Comparison of ENCODE assay signal across 9 mouse cellular contexts in the genomic region with DNA sequence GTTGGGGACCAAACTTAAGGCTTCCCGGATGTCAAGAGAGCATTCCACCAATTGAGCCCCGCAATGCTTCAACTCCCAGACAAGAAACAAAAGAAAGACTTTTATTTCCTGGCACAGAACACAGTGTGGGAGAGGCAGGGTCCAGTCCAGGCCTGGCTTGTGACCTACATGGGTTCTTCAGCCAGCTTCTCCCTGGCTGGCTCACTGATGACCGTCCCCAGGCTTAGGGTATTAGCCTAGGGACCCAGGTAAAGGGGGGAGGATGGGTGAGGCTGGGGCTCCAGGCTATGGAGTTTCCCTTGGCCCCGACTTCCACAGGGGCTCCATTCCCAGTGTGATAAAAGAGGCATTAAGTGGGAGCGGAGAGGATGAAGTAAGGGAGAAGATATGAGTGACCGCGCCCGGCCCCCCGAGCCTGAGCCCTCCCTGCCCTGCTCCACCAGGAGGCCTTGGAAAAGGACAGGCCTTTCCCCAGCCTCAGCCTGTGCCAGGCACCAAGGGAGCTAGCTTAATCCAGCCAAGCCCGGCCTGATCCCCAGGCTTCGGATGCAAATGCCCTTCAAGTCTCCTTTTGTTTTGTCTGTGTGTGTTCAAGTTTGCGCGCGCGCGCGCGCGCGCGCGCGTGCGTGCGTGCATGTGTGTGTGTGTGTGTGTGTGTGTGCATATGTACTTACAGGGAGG. TPM values are rescaled to one million over a fixed set of nuclear protein-coding genes. Genes with fewer than 3 reads are reported as not detected.
DNase-seq lines count a peak whose midpoint lies in the region; ATAC-seq and TF ChIP-seq lines count a peak whose summit lies in the region.
"Had no signal": no experiment of that assay in that cellular context is flagged by ENCODE, and none has a peak within 500 bp of the region (broad histone marks: within the 10 kb centered on the region; RNA-seq: fewer than 3 reads in every experiment).

No protein-coding gene starts in this region.

- H3K9ac ChIP-seq in forebrain, embryonic 15.5 days (replicated peaks), result no peak overlapping the region; the same call in 1 of the 2 replicates
- peak overlapping the region; percentile 53 for H3K9ac ChIP-seq in hindbrain, embryonic 16.5 days (ENCODE audit: low read depth, low read length)

- no peak overlapping the region for H3K27ac ChIP-seq in forebrain, embryonic 15.5 days (replicated peaks)
- peak overlapping the region; percentile 67 for H3K27ac ChIP-seq in hindbrain, embryonic 16.5 days (ENCODE audit: low read depth, low read length)

- WGBS in forebrain, embryonic 15.5 days, result 18% methylated on average over 25 of the region's 25 CpGs
- 45% methylated on average over 25 of the region's 25 CpGs for WGBS in hindbrain, embryonic 16.5 days

- peak; percentile 56 to 68 for DNase-seq in cerebellum, postnatal 10 days
- no peak for DNase-seq in cerebellum, adult 18-20 months
- DNase-seq in right cerebral cortex, postnatal 36 days (ENCODE audit: low spot score in 2 of 2), result no peak

- ATAC-seq in forebrain, embryonic 15.5 days (replicated peaks), result 0 out of 2 replicates have a peak, but pooled peaks have one; percentile 48
- peak; percentile 67; the same call in 1 of the 2 replicates for ATAC-seq in hindbrain, embryonic 16.5 days
- ATAC-seq in megakaryocyte, adult 5-6 weeks (ENCODE audit: poor library complexity, severe bottlenecking), result no peak
- no peak for ATAC-seq in cerebellum, adult (ENCODE audit: insufficient number of reproducible peaks, low FRiP score, low TSS enrichment)

- peaks cover 16% of the 10 kb centered on the region; the same call in 1 of the 2 replicates for H3K27me3 ChIP-seq in E14TG2a.4 (ENCODE audit: insufficient read depth, low read length)
- H3K27me3 ChIP-seq in forebrain, embryonic 15.5 days, result no peaks in the 10 kb centered on the region
- H3K27me3 ChIP-seq in hindbrain, embryonic 16.5 days (replicated peaks; ENCODE audit: control insufficient read depth, insufficient read depth, low read length), result no peaks in the 10 kb centered on the region

- TF ChIP-seq CTCF in E14TG2a.4 (conservative IDR thresholded peaks at IDR 0.05; ENCODE audit: low read length), result no peak

- H3K9me3 ChIP-seq in E14TG2a.4 (ENCODE audit: low read length), result peaks cover 2% of the 10 kb centered on the region; the same call in 1 of the 2 replicates
- no peaks in the 10 kb centered on the region for H3K9me3 ChIP-seq in forebrain, embryonic 15.5 days
- no peaks in the 10 kb centered on the region for H3K9me3 ChIP-seq in hindbrain, embryonic 16.5 days (ENCODE audit: control insufficient read depth, low read length)

- peaks cover 44% of the 10 kb centered on the region for H3K4me1 ChIP-seq in E14TG2a.4 (replicated peaks; ENCODE audit: low read depth, low read length)
- peaks cover 8% of the 10 kb centered on the region for H3K4me1 ChIP-seq in forebrain, embryonic 15.5 days
- H3K4me1 ChIP-seq in hindbrain, embryonic 16.5 days (ENCODE audit: control insufficient read depth, insufficient read depth, low read depth, low read length), result peaks cover 8% of the 10 kb centered on the region
- H3K4me1 ChIP-seq: megakaryocyte, embryonic 14.5 days had no signal

- H3K36me3 ChIP-seq in E14TG2a.4 (ENCODE audit: insufficient read depth, low read length), result no peaks in the 10 kb centered on the region
- H3K36me3 ChIP-seq in forebrain, embryonic 15.5 days, result no peaks in the 10 kb centered on the region
- no peaks in the 10 kb centered on the region for H3K36me3 ChIP-seq in hindbrain, embryonic 16.5 days (ENCODE audit: control insufficient read depth, insufficient read depth, low read length)

- H3K4me3 ChIP-seq in E14TG2a.4 (replicated peaks; ENCODE audit: low read length), result peak overlapping the region; percentile 24; the same call in 1 of the 2 replicates
- H3K4me3 ChIP-seq in forebrain, embryonic 15.5 days, result no peak overlapping the region
- H3K4me3 ChIP-seq in hindbrain, embryonic 16.5 days (ENCODE audit: low read length), result no peak overlapping the region
- H3K4me3 ChIP-seq: megakaryocyte, embryonic 14.5 days had no signal

- H3K4me2 ChIP-seq in forebrain, embryonic 15.5 days (replicated peaks), result peak overlapping the region; percentile 27
- no peak overlapping the region; the same call in none of the 2 replicates for H3K4me2 ChIP-seq in hindbrain, embryonic 16.5 days (ENCODE audit: low read length)

RNA-seq across cellular contexts. Expression of a gene that starts 38.7 kb away (rescaled TPM):
- polyA plus RNA-seq in forebrain, embryonic 15.5 days (2015; fragmentation: Nextera tagmentation; extraction: Ambion mirVana), result 7.7 and 7.8 TPM in 2 replicates
- polyA plus RNA-seq in hindbrain, embryonic 16.5 days (2015; fragmentation: Nextera tagmentation; extraction: Ambion mirVana), result 25.1 and 26.7 TPM in 2 replicates
- not detected in 2 replicates for total RNA-seq in megakaryocyte, adult 5-6 weeks (2015)
- not detected in 2 replicates for total RNA-seq in megakaryocyte, adult 5-6 weeks (2017)

Comparison
In these comparisons a context has a peak if more than half of its experiments do, and no peak if none do; other contexts are left out.
1. DNase-seq: peak in cerebellum, postnatal 10 days (2 of 2); none in cerebellum, adult 18-20 months (0 of 2) and right cerebral cortex, postnatal 36 days (0 of 2).
2. ATAC-seq: peak in forebrain, embryonic 15.5 days (single experiment) and hindbrain, embryonic 16.5 days (single experiment); none in megakaryocyte, adult 5-6 weeks (single experiment) and cerebellum, adult (single experiment).